Mouse (Mus musculus) kidney, adult 2 months (tissue): ENCODE results near the gene Wnt2.

ENCODE experiments used
- CTCF ChIP-seq: fragments of 200-500 bp; conservative IDR thresholded peaks from 2 replicates; pipeline ENCODE4 v1.5.1; 2011; ENCODE audit warnings: low read depth, mild to moderate bottlenecking, control low read depth, low read length, moderate library complexity, mixed read lengths; ENCODE audit not compliant: insufficient read depth, insufficient read length
- POLR2A ChIP-seq: fragments of 200-500 bp; IDR thresholded peaks from one replicate; pipeline ENCODE4 v1.6.1; 2011; ENCODE audit warnings: low read depth, low read length, control low read depth

- TF ChIP-seq POLR2A (no peak), CTCF (no peak)
Measured at GRCm38 (mm10) chr6:17998497-17998896, 31.9 kb downstream of the Wnt2 start.
